Comparison of ENCODE assay signal across 8 mouse cellular contexts in genomic region chr12:15816740-15817178, GRCm38 (mm10). TPM values are rescaled to one million over a fixed set of nuclear protein-coding genes. Genes with fewer than 3 reads are reported as not detected.
DNase-seq lines count a peak whose midpoint lies in the region; ATAC-seq and TF ChIP-seq lines count a peak whose summit lies in the region.

TSS of gene Trib2 (minus strand) at chr12:15816922.

- 2% methylated on average over 50 of the region's 50 CpGs for WGBS in cerebellum, adult 2 months
- WGBS in lung, embryonic 16.5 days: 0% methylated on average over 42 of the region's 50 CpGs

- no peaks in the 10 kb centered on the region for H3K9me3 ChIP-seq in lung, embryonic 16.5 days (ENCODE audit: control insufficient read depth, low read length)

- ATAC-seq in lung, embryonic 16.5 days (ENCODE audit: low read depth): peak; percentile 92

- H3K4me1 ChIP-seq in cerebellum, adult 2 months (ENCODE audit: control insufficient read depth, insufficient read depth, low read length): no peaks in the 10 kb centered on the region
- peaks cover 11% of the 10 kb centered on the region for H3K4me1 ChIP-seq in lung, embryonic 16.5 days (replicated peaks; ENCODE audit: control insufficient read depth, insufficient read depth, low read length)

- H3K4me3 ChIP-seq in cerebellum, adult 2 months (replicated peaks; ENCODE audit: insufficient read depth, low read depth, low read length): peak within 1 kb of the TSS; percentile 64
- peak within 1 kb of the TSS; percentile 64 for H3K4me3 ChIP-seq in lung, embryonic 16.5 days (ENCODE audit: low read length)

- peak within 1 kb of the TSS; percentile 84 for H3K9ac ChIP-seq in lung, embryonic 16.5 days (ENCODE audit: low read length)

- H3K27me3 ChIP-seq in cerebellum, adult 2 months (ENCODE audit: control insufficient read depth, insufficient read depth, low read length): peaks cover 7% of the 10 kb centered on the region; the same call in 1 of the 2 replicates
- H3K27me3 ChIP-seq in lung, embryonic 16.5 days (ENCODE audit: control insufficient read depth, insufficient read depth, low read depth, low read length): no peaks in the 10 kb centered on the region

- H3K36me3 ChIP-seq in lung, embryonic 16.5 days (ENCODE audit: control insufficient read depth, insufficient read depth, low read length): no peaks in the 10 kb centered on the region

- no peak for TF ChIP-seq POLR2A in cerebellum, adult 2 months (IDR thresholded peaks at IDR 0.05; ENCODE audit: borderline replicate concordance, insufficient read depth, low read length)

- peak within 1 kb of the TSS; percentile 25; the same call in 1 of the 2 replicates for H3K27ac ChIP-seq in cerebellum, adult 2 months (ENCODE audit: insufficient read depth, low read length)
- H3K27ac ChIP-seq in lung, embryonic 16.5 days (ENCODE audit: low read length): peak within 1 kb of the TSS; percentile 74

- TF ChIP-seq CTCF in cerebellum, adult 2 months (IDR thresholded peaks at IDR 0.05; ENCODE audit: borderline replicate concordance, insufficient read depth, low read depth, low read length): no peak

- H3K4me2 ChIP-seq in lung, embryonic 16.5 days (ENCODE audit: low read depth, low read length): peak within 1 kb of the TSS; percentile 83

- peak; percentile 71 for DNase-seq in MEL-GATA-1-ER (ENCODE audit: extremely low read depth, low read depth)
- DNase-seq in cerebellum, adult 2 months: peak; percentile 63 to 72
- peak; percentile 94 for DNase-seq in forelimb bud, embryonic 11.5 days (ENCODE audit: low read depth, low spot score)
- peak; percentile 96 for DNase-seq in heart, postnatal 4 days
- DNase-seq in layer of hippocampus, adult 9-11 months: peak; percentile 92
- DNase-seq in ovary, postnatal 10 days (ENCODE audit: low spot score): peak; percentile 63
- peak; percentile 96 for DNase-seq in thymus, postnatal 0 days (ENCODE audit: low spot score)

RNA-seq across cellular contexts. Expression of gene Trib2, which starts in this region (rescaled TPM):
- 25.9 and 29.1 TPM in 2 replicates for polyA plus RNA-seq in cerebellum, adult 2 months (2012; rRNA removed)
- 10 to 100 TPM; 73.6 to 83.6 TPM for total RNA-seq in heart, postnatal 4 days (2021)
- polyA plus RNA-seq in lung, embryonic 16.5 days (2015; fragmentation: Nextera tagmentation; extraction: Ambion mirVana): 25.1 TPM in 2 replicates
- 29.8 and 31.2 TPM in 2 replicates for polyA plus RNA-seq in thymus, postnatal 0 days (2015; fragmentation: Nextera tagmentation; extraction: Ambion mirVana)

Comparison
In these comparisons a context has a peak if more than half of its experiments do, and no peak if none do; other contexts are left out.
1. Peak in every context shown above with its lines: DNase-seq, ATAC-seq, H3K4me3 ChIP-seq and H3K27ac ChIP-seq.